Mouse (Mus musculus): ENCODE results near the gene Cyp2d10.
"Not testable (repeated sequence)": the region's sequence is repeated elsewhere in the genome, so short reads cannot be mapped to it uniquely, and the experiment has no call there.

GRCm38 (mm10) chr15:82393922-82394321 lies 13.1 kb downstream of the Cyp2d10 start, which contains the start of gene Cyp2d11:
- not testable (repeated sequence) for TF ChIP-seq CTCF (IDR thresholded peaks at IDR 0.05; ENCODE audit: borderline replicate concordance, extremely low read depth, insufficient read depth, insufficient read length); POLR2A (IDR thresholded peaks at IDR 0.05; ENCODE audit: borderline replicate concordance, extremely low read depth, insufficient read depth, insufficient read length, poor library complexity, severe bottlenecking)

Data from brain, embryonic 14.5 days (tissue).